Mouse (Mus musculus) MEL (cell line): ENCODE data around the gene Gm26602.

Experiments
- CTCF ChIP-seq, 3 experiments: IDR thresholded peaks in 2 of 3; conservative IDR thresholded peaks in 1 of 3; 2 replicates each; pipeline ENCODE4 v1.5.1; 2011 to 2012; ENCODE audit warnings: low read length in 3 of 3, low read depth in 2 of 3, mild to moderate bottlenecking in 2 of 3, improper control_type of control experiment in 1 of 3, inconsistent platforms in 1 of 3, mixed read lengths in 1 of 3, moderate library complexity in 1 of 3; ENCODE audit not compliant: control insufficient read depth in 1 of 3, insufficient read depth in 1 of 3, poor library complexity in 1 of 3, severe bottlenecking in 1 of 3
- NRF1 ChIP-seq: IDR thresholded peaks from 2 replicates; pipeline ENCODE4 v1.6.1; 2014; ENCODE audit warnings: low read depth, mild to moderate bottlenecking, inconsistent platforms, low read length, improper control_type of control experiment, moderate library complexity; ENCODE audit not compliant: poor library complexity, insufficient read depth, severe bottlenecking

- TF ChIP-seq CTCF (IDR thresholded peaks at IDR 0.05 in 2 of 3, conservative IDR thresholded peaks at IDR 0.05 in 1 of 3; ENCODE audit: control insufficient read depth in 1 of 3, insufficient read depth in 1 of 3, low read depth in 2 of 3, low read length in 3 of 3, poor library complexity in 1 of 3, severe bottlenecking in 1 of 3) (no peak), NRF1 (no peak)
Measured at GRCm38 (mm10) chr10:79879527-79879926, 31.1 kb upstream of the Gm26602 start.
